Mouse (Mus musculus) embryonic fibroblast, embryonic 13.5 days (primary cell): ENCODE measurements around the gene Acsl6.

Experiments used
- CTCF ChIP-seq: IDR thresholded peaks from 2 replicates; pipeline ENCODE4 v1.5.1; 2011; ENCODE audit warnings: mild to moderate bottlenecking, control low read depth, low read length, moderate library complexity, borderline replicate concordance; ENCODE audit not compliant: insufficient read depth
- POLR2A ChIP-seq: IDR thresholded peaks from 2 replicates; pipeline ENCODE4 v1.6.1; 2011; ENCODE audit warnings: low read depth, mild to moderate bottlenecking, control low read depth, low read length, moderate library complexity

DNA sequence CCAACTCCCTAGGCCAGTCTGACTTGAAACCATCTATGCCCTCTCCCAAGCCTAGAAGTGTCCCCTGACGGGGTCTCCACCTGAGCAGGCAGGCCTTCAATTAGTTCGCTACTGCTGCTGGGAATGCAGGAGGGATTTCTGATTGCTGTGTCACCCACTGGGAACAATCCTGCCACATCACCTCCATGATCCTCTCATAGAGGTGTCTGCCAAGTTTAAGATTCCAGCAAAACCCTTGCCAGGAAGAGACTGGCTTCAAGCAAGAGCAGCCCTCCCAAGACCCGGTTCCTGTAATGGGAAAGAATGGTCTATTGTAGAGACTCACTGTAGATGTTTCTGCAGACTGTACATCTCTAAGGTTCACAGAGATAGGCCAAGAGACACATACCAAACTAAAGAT is 992 bp upstream of the Acsl6 start:
- TF ChIP-seq POLR2A (no peak), CTCF (no peak)
